Mouse (Mus musculus): Measurements from ENCODE around the gene Lefty2.

DNA sequence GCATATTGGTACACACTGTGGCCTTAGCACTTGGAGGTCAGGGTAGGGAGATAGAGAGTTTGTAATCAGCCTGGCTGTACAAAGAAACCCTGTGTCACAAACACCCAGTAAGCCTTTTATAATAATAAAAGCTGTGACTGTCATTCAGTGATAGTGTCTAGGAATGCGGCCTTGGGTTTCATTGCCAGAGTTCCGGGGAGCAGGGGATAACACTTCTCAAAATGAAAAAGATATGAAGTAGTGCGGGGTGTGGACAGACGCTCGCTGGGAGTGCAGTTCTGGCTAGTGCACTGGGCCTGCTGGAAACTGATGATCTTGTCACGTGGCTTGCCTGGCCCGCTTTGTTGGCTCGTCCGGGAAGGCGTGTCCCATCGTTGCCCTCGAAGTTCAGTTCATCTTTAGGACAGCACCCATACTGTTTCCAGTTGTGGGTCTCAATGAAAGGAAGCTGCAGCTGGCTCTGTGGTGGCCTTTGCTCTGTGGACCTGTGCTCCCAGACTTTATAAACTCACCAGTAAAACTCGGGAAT lies 22.7 kb upstream of the Lefty2 start:
- no peak for TF ChIP-seq POLR2A (IDR thresholded peaks at IDR 0.05; ENCODE audit: insufficient read depth, low read depth, low read length)
- TF ChIP-seq CTCF (IDR thresholded peaks at IDR 0.05): no peak
- TF ChIP-seq EP300 (IDR thresholded peaks at IDR 0.05; ENCODE audit: insufficient read depth, low read depth, low read length): no peak

All from heart, adult 2 months (tissue).